Mouse (Mus musculus) testis, postnatal 14 days (tissue): ENCODE results near the gene Olfr1156.

ENCODE experiments used
- DNase-seq: peaks from one replicate; pipeline ENCODE4 v3.0.0; 2021; ENCODE audit warnings: low spot score

Gene Olfr1156

DNA sequence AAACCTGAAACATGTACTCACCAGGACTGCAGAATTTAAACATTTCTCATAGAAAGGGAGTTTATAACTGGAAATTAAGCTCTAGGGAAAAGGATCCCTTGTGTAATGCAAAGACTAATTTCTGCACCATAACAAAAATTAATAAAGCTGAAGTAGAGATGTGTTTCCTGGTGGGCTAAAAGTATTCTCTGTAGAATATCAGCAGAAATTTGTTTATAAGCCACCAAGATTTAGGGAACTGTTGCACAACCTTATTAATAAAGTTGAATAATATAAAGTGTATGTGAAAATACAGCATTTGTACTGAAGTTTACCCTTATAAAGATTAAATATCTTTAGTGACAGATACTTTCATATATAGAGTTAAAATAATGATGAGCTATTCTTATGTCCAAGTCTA, at the start of gene Olfr1156:
Gene Olfr1156, minus strand, starts transcription at position 101 of the 400 bp plus-strand sequence.
- no peak for DNase-seq

DNA sequence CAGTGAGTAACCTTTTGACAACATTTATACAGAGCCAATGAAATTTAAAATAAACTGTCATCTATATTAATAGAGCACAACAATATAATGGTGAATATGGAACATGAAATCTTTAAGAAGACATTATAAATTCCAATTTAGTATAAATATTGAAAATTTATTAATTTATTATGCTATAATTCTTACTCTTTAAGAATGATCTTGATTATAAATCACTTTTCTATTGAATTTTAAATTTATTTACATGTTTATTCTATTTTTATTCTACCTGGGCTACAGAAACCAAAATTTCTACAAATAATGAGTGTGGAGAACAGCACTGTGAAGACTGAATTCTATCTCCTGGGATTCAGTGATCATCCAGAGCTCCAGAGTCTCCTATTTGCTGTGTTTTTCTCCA, 36.9 kb upstream of the Olfr1156 start, which contains the start of gene Olfr1158:
Gene Olfr1158, plus strand, starts transcription at position 301 of the 400 bp plus-strand sequence.
- DNase-seq, result no peak

DNA sequence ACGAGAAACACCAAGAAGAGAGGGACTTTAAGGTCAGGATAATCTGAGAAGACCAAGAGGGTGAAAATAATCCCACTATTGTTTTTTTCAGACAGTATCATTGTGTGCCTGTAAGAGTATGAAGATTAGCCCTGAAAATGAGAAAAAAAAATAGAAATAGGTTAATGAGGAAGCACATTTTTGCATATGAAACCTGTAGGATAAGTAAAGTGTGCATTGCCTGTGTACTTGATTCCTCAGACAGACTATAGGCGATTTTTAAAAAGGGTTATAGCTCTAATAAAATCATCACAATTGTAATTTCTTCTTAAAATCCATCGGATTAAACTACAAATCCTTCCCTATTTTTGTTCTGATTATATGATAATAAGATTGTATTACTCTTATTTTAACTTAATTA, 21.7 kb upstream of the Olfr1156 start, which contains the start of gene Olfr74:
Gene Olfr74, minus strand, starts transcription at position 101 of the 400 bp plus-strand sequence.
- no peak for DNase-seq

DNA sequence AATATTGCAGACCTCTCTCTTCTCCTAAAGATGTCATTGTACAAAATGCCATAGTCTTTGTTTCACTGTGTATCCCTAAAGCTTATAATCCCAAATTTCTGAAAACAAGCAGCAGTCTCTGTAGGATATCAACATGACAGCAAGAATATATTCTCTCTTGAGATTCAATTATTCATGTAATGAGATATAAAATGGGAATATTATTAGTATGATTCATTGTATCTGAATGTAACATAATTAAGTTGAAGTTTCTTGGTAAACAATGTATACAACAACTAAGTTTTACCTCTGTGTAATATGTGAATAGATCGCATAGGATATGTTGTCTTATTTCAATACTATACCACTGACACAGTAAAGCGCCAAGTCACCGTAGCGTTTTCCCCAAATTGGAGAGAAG, 15.3 kb upstream of the Olfr1156 start, which contains the start of gene Olfr1157:
Gene Olfr1157, minus strand, starts transcription at position 101 of the 400 bp plus-strand sequence.
- no peak for DNase-seq

DNA sequence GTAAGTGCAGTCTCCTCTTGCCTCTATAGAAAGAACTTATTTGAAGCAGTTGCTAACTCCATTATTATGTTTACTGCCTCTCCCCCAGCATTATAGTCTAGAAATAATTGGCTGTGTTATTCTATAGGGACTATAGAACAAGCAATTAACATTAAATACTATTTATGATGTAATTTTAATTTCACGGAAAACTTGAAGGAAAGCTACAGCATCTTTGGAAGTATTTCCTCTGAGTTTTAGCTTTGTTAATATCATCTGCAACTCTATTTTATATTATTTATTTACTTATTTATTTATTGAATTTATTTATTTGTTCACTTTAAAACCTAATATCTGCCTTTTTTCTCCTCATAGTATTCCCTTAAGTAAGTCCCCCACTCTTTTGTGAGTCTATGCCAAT, 7.9 kb downstream of the Olfr1156 start, which contains the start of gene Olfr1155:
Gene Olfr1155, minus strand, starts transcription at position 101 of the 400 bp plus-strand sequence.
- DNase-seq, result no peak

DNA sequence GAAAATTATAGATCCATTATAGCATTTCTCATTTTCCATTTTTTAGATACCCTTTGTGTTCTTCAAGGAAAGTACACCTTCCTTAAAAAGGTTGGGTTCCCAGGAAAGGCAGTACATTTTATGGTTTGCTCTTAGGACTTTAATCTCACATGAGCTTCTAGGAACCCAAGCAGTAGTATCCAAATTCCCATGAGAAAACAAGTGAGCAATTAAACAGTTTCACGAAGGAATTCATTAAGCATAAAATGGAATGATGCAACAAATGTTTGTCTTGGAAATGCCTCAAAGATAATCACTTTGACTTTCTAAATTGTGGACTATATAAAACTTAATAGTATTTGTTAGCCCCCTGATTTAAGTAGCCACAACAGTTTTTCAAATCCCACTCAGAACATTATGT, 47.8 kb downstream of the Olfr1156 start, which contains the start of gene Olfr1154:
Gene Olfr1154, minus strand, starts transcription at position 101 of the 400 bp plus-strand sequence.
- DNase-seq, result no peak
